31 mouse cellular contexts compared by ENCODE assay signal in genomic region chr6:65008836-65009235, GRCm38 (mm10). TPM values are rescaled to one million over a fixed set of nuclear protein-coding genes. Genes with fewer than 3 reads are reported as not detected.
DNase-seq lines count a peak whose midpoint lies in the region; ATAC-seq and TF ChIP-seq lines count a peak whose summit lies in the region.
"Had no signal": no experiment of that assay in that cellular context is flagged by ENCODE, and none has a peak within 500 bp of the region (broad histone marks: within the 10 kb centered on the region; RNA-seq: fewer than 3 reads in every experiment).

No protein-coding gene starts in this region.

- H3K36me3 ChIP-seq in ES-Bruce4 (ENCODE audit: control insufficient read depth, insufficient read depth, low read length, poor library complexity, severe bottlenecking) (no peaks in the 10 kb centered on the region), MEL (ENCODE audit: control insufficient read depth in 1 of 2, insufficient read depth in 2 of 2, low read length in 2 of 2) (no peaks in the 10 kb centered on the region)
- no peaks in the 10 kb centered on the region for H3K36me3 ChIP-seq in heart, embryonic 11.5 days (ENCODE audit: control insufficient read depth, insufficient read depth, low read length)
- H3K36me3 ChIP-seq: embryonic facial prominence, embryonic 10.5 days; embryonic facial prominence, embryonic 13.5 days; forebrain, embryonic 12.5 days; forebrain, embryonic 15.5 days; heart, embryonic 12.5 days; heart, embryonic 15.5 days; hindbrain, embryonic 10.5 days; hindbrain, embryonic 13.5 days had no signal

- TF ChIP-seq POLR2A in ES-Bruce4 (IDR thresholded peaks at IDR 0.05; ENCODE audit: insufficient read depth, low read length) = no peak
- TF ChIP-seq POLR2A in MEL (IDR thresholded peaks at IDR 0.05; ENCODE audit: control insufficient read depth in 1 of 2, insufficient read depth in 1 of 2, low read depth in 1 of 2, low read length in 2 of 2, poor library complexity in 1 of 2) = no peak

- peak overlapping the region; percentile 86 for H3K27ac ChIP-seq in ES-Bruce4 (ENCODE audit: insufficient read depth, low read length)
- no peak overlapping the region for H3K27ac ChIP-seq in MEL (ENCODE audit: control insufficient read depth, low read depth, low read length)
- H3K27ac ChIP-seq in heart, embryonic 11.5 days (ENCODE audit: low read depth, low read length) = no peak overlapping the region
- H3K27ac ChIP-seq: embryonic facial prominence, embryonic 10.5 days; embryonic facial prominence, embryonic 13.5 days; forebrain, embryonic 12.5 days; forebrain, embryonic 15.5 days; heart, embryonic 15.5 days; hindbrain, embryonic 10.5 days; hindbrain, embryonic 13.5 days had no signal

- H3K9me3 ChIP-seq in ES-Bruce4 (replicated peaks; ENCODE audit: control insufficient read depth, insufficient read depth, low read length, poor library complexity, severe bottlenecking) = peaks cover 8% of the 10 kb centered on the region; the same call in 1 of the 2 replicates
- no peaks in the 10 kb centered on the region for H3K9me3 ChIP-seq in MEL (replicated peaks; ENCODE audit: insufficient read depth, low read length)
- no peaks in the 10 kb centered on the region for H3K9me3 ChIP-seq in heart, embryonic 11.5 days (replicated peaks; ENCODE audit: control insufficient read depth, low read length)
- H3K9me3 ChIP-seq: embryonic facial prominence, embryonic 10.5 days; embryonic facial prominence, embryonic 13.5 days; forebrain, embryonic 12.5 days; forebrain, embryonic 15.5 days; heart, embryonic 12.5 days; heart, embryonic 15.5 days; hindbrain, embryonic 10.5 days; hindbrain, embryonic 13.5 days had no signal

- H3K9ac ChIP-seq in ES-Bruce4 (ENCODE audit: low read depth, poor library complexity, severe bottlenecking) (peak overlapping the region; percentile 48; the same call in 1 of the 2 replicates), MEL (ENCODE audit: control insufficient read depth, low read depth, low read length, poor library complexity, severe bottlenecking) (no peak overlapping the region)
- no peak overlapping the region for H3K9ac ChIP-seq in heart, embryonic 11.5 days (ENCODE audit: low read depth, low read length)
- H3K9ac ChIP-seq: embryonic facial prominence, embryonic 13.5 days; forebrain, embryonic 12.5 days; forebrain, embryonic 15.5 days; heart, embryonic 12.5 days; heart, embryonic 15.5 days; hindbrain, embryonic 13.5 days had no signal

- WGBS in heart, embryonic 11.5 days (ENCODE audit: insufficient replicate concordance) = 27% methylated on average over 5 of the region's 5 CpGs

- no peak for ATAC-seq in heart, embryonic 11.5 days (replicated peaks; ENCODE audit: insufficient number of reproducible peaks, low FRiP score, low TSS enrichment)
- ATAC-seq: forebrain, embryonic 15.5 days; hindbrain, embryonic 16.5 days; intestine, embryonic 16.5 days had no signal

- no peak overlapping the region for H3K4me2 ChIP-seq in heart, embryonic 11.5 days
- H3K4me2 ChIP-seq: embryonic facial prominence, embryonic 13.5 days; forebrain, embryonic 12.5 days; forebrain, embryonic 15.5 days; heart, embryonic 12.5 days; heart, embryonic 15.5 days; hindbrain, embryonic 13.5 days had no signal

- TF ChIP-seq RAD21 in MEL (IDR thresholded peaks at IDR 0.05; ENCODE audit: low read depth, low read length) = no peak

- H3K4me3 ChIP-seq in ES-Bruce4 (ENCODE audit: low read depth, low read length) (no peak overlapping the region), MEL (ENCODE audit: control insufficient read depth in 1 of 2, insufficient read depth in 1 of 2, low read depth in 2 of 2, low read length in 2 of 2) (no peak overlapping the region)
- H3K4me3 ChIP-seq in heart, embryonic 11.5 days (ENCODE audit: low read depth, low read length) = no peak overlapping the region
- H3K4me3 ChIP-seq: embryonic facial prominence, embryonic 10.5 days; embryonic facial prominence, embryonic 13.5 days; erythroblast, embryonic 14.5 days; forebrain, embryonic 12.5 days; forebrain, embryonic 15.5 days; heart, embryonic 12.5 days; heart, embryonic 15.5 days; hindbrain, embryonic 10.5 days; hindbrain, embryonic 13.5 days had no signal

- peak; percentile 8 for DNase-seq in embryo, embryonic 10 days (ENCODE audit: low spot score)
- DNase-seq in embryo, embryonic 9.5 days (ENCODE audit: extremely low spot score) = no peak
- DNase-seq in MEL (ENCODE audit: low read depth, low spot score) = peak; percentile 37
- DNase-seq in mesoderm, embryonic 11.5 days (ENCODE audit: low read depth, low spot score) = peak; percentile 4
- no peak for DNase-seq in gastrocnemius, postnatal 4 days (ENCODE audit: low spot score in 2 of 2)
- no peak for DNase-seq in urinary bladder, postnatal 25 days (ENCODE audit: low spot score)
- DNase-seq: adrenal gland, adult 8-10 months; adrenal gland, postnatal 25 days; B cell, adult 2 months; cerebellum, adult 18-20 months; cerebellum, adult 9-10 months; cerebellum, postnatal 14 days; gastrocnemius, postnatal 10 days; gastrocnemius, postnatal 36 days; heart, adult 11 months; heart, postnatal 10 days; heart, postnatal 36 days; kidney, adult 18-20 months had no signal

- H3K79me2 ChIP-seq in MEL (ENCODE audit: control insufficient read depth, insufficient read depth, low read length, poor library complexity) = no peaks in the 10 kb centered on the region

- TF ChIP-seq CTCF in ES-Bruce4 (IDR thresholded peaks at IDR 0.05; ENCODE audit: low read depth, low read length) (no peak), MEL (IDR thresholded peaks at IDR 0.05 in 2 of 3, conservative IDR thresholded peaks at IDR 0.05 in 1 of 3; ENCODE audit: control insufficient read depth in 1 of 3, insufficient read depth in 1 of 3, low read depth in 2 of 3, low read length in 3 of 3, poor library complexity in 1 of 3, severe bottlenecking in 1 of 3) (no peak)

- no peak for TF ChIP-seq EP300 in ES-Bruce4 (IDR thresholded peaks at IDR 0.05; ENCODE audit: insufficient read depth, low read depth, low read length)
- no peak for TF ChIP-seq EP300 in MEL (IDR thresholded peaks at IDR 0.05; ENCODE audit: low read depth in 1 of 2, low read length in 2 of 2)

- H3K27me3 ChIP-seq in ES-Bruce4 (ENCODE audit: control insufficient read depth, insufficient read depth, low read length, poor library complexity, severe bottlenecking) = no peaks in the 10 kb centered on the region
- H3K27me3 ChIP-seq in MEL (ENCODE audit: control insufficient read depth in 1 of 2, insufficient read depth in 2 of 2, low read length in 2 of 2) = no peaks in the 10 kb centered on the region
- H3K27me3 ChIP-seq in heart, embryonic 11.5 days (ENCODE audit: control insufficient read depth, insufficient read depth, low read length) = no peaks in the 10 kb centered on the region
- H3K27me3 ChIP-seq: embryonic facial prominence, embryonic 13.5 days; forebrain, embryonic 12.5 days; forebrain, embryonic 15.5 days; heart, embryonic 12.5 days; heart, embryonic 15.5 days; hindbrain, embryonic 13.5 days had no signal

- peaks cover 2% of the 10 kb centered on the region for H3K4me1 ChIP-seq in ES-Bruce4 (ENCODE audit: control insufficient read depth, insufficient read depth, low read length)
- no peaks in the 10 kb centered on the region for H3K4me1 ChIP-seq in MEL (ENCODE audit: control insufficient read depth in 1 of 2, insufficient read depth in 2 of 2, low read length in 2 of 2)
- H3K4me1 ChIP-seq in heart, embryonic 11.5 days (ENCODE audit: control insufficient read depth, insufficient read depth, low read length) = no peaks in the 10 kb centered on the region
- H3K4me1 ChIP-seq: embryonic facial prominence, embryonic 10.5 days; embryonic facial prominence, embryonic 13.5 days; forebrain, embryonic 12.5 days; forebrain, embryonic 15.5 days; heart, embryonic 12.5 days; heart, embryonic 15.5 days; hindbrain, embryonic 10.5 days; hindbrain, embryonic 13.5 days had no signal

TF ChIP-seq in MEL, 35 proteins besides CTCF, POLR2A, EP300 and RAD21:
- TF ChIP-seq ZC3H11A (IDR thresholded peaks at IDR 0.05; ENCODE audit: low read depth, low read length) = no peak
- TF ChIP-seq UBTF (IDR thresholded peaks at IDR 0.05; ENCODE audit: borderline replicate concordance, insufficient read depth, low read depth, low read length) = no peak
- no peak for TF ChIP-seq KAT2A (conservative IDR thresholded peaks at IDR 0.05; ENCODE audit: low read depth, low read length)
- TF ChIP-seq JUND (IDR thresholded peaks at IDR 0.05; ENCODE audit: low read depth, low read length) = no peak
- no peak for TF ChIP-seq SIN3A (IDR thresholded peaks at IDR 0.05; ENCODE audit: low read length)
- no peak for TF ChIP-seq BHLHE40 (IDR thresholded peaks at IDR 0.05; ENCODE audit: borderline replicate concordance, low read depth, low read length)
- no peak for TF ChIP-seq POLR2AphosphoS5 (IDR thresholded peaks at IDR 0.05; ENCODE audit: borderline replicate concordance, low read depth, low read length)
- TF ChIP-seq HCFC1 (IDR thresholded peaks at IDR 0.05; ENCODE audit: low read depth, low read length) = no peak
- TF ChIP-seq MAX (IDR thresholded peaks at IDR 0.05; ENCODE audit: low read length) = no peak
- no peak for TF ChIP-seq MEF2A (IDR thresholded peaks at IDR 0.05; ENCODE audit: extremely low read depth, insufficient replicate concordance, low read depth, low read length, poor library complexity, severe bottlenecking)
- TF ChIP-seq CHD1 (IDR thresholded peaks at IDR 0.05; ENCODE audit: low read depth, low read length) = no peak

RNA-seq across cellular contexts. Expression of gene Smarcad1, which starts 33.5 kb away (rescaled TPM):
- polyA plus RNA-seq in ES-Bruce4 (2011; ENCODE audit: insufficient read depth, insufficient read length, low read depth, missing spikeins) = 139 and 140 TPM in 2 replicates
- total RNA-seq in MEL (2012; rRNA removed) = 41.2 and 42.7 TPM in 2 replicates
- 10 to 100 TPM; 40.7 to 45.0 TPM for polyA plus RNA-seq in MEL (2012; ENCODE audit: insufficient read depth in 1 of 2, insufficient read length in 2 of 2, low read depth in 1 of 2, low replicate concordance in 2 of 2, missing spikeins in 1 of 2)
- total RNA-seq in gastrocnemius, postnatal 4 days (2021) = 10 to 100 TPM; 29.7 to 36.4 TPM
- 52.7 and 68.1 TPM in 2 replicates for polyA plus RNA-seq in heart, embryonic 11.5 days (2014; fragmentation: Nextera tagmentation; extraction: Ambion mirVana)

Comparison
In these comparisons a context has a peak if more than half of its experiments do, and no peak if none do; other contexts are left out.
1. DNase-seq: peak in embryo, embryonic 10 days (single experiment), MEL (single experiment) and mesoderm, embryonic 11.5 days (single experiment); none in embryo, embryonic 9.5 days (single experiment), gastrocnemius, postnatal 4 days (0 of 2) and urinary bladder, postnatal 25 days (single experiment).